Mouse (Mus musculus) neural tube, embryonic 14.5 days (tissue): Measurements from ENCODE around the gene Phb. TPM values are rescaled to one million over a fixed set of nuclear protein-coding genes. Genes with fewer than 3 reads are reported as not detected.

Experiments used
- ATAC-seq: fragments of 200-750 bp; cut with Nextera tagmentation; 2 replicates; pipeline ENCODE4 v1.8.0; 2017; ENCODE audit warnings: low read depth, mild to moderate bottlenecking, moderate TSS enrichment, moderate library complexity
- H3K27ac ChIP-seq: fragments of 300-500 bp; sonication (generic); 2 replicates; pipeline ENCODE4 v1.5.1; 2014; ENCODE audit warnings: low read depth, mild to moderate bottlenecking, control low read depth, low read length, moderate library complexity, mixed read lengths
- H3K27me3 ChIP-seq: fragments of 300-500 bp; sonication (generic); 2 replicates; pipeline ENCODE4 v1.6.1; 2014; ENCODE audit warnings: low read length; ENCODE audit not compliant: control insufficient read depth, insufficient read depth
- H3K36me3 ChIP-seq: fragments of 300-500 bp; sonication (generic); 2 replicates; pipeline ENCODE4 v1.6.1; 2014; ENCODE audit warnings: low read length, mixed read lengths; ENCODE audit not compliant: control insufficient read depth, insufficient read depth
- H3K4me1 ChIP-seq: fragments of 300-500 bp; sonication (generic); 2 replicates; pipeline ENCODE4 v1.6.1; 2014; ENCODE audit warnings: low read length; ENCODE audit not compliant: control insufficient read depth, insufficient read depth
- H3K4me2 ChIP-seq: fragments of 300-500 bp; sonication (generic); 2 replicates; pipeline ENCODE4 v1.6.1; 2014; ENCODE audit warnings: mild to moderate bottlenecking, low read depth, low read length, control low read depth
- H3K4me3 ChIP-seq: fragments of 300-500 bp; sonication (generic); 2 replicates; pipeline ENCODE4 v1.5.1; 2014; ENCODE audit warnings: low read depth, low read length, control low read depth, mixed read lengths
- H3K9ac ChIP-seq: fragments of 300-500 bp; sonication (generic); replicated peaks from 2 replicates; pipeline ENCODE4 v1.6.1; 2014; ENCODE audit warnings: low read depth, mild to moderate bottlenecking, control low read depth, low read length, mixed read lengths
- H3K9me3 ChIP-seq: fragments of 300-500 bp; sonication (generic); 2 replicates; pipeline ENCODE4 v1.6.1; 2016; ENCODE audit warnings: low read length; ENCODE audit not compliant: control insufficient read depth
- WGBS: fragments of 180-500 bp; shearing (Covaris S2); extraction: QIAGEN DNeasy Blood & Tissue Kit; methylation state at CpG from one replicate; pipeline ENCODE4 v1.1.7; 2014; 5-methylcytosine and 5-hydroxymethylcytosine counted together
- polyA plus RNA-seq: library from polyadenylated mRNA; unstranded; fragments of >200 nt; fragmentation: Nextera tagmentation; extraction: Ambion mirVana; gene quantifications from 2 replicates; pipeline ENCODE4 v1.2.1, GENCODE M21; 2014

Gene Phb
- polyA plus RNA-seq, 1 experiment from 2014 or later, result 185 TPM

GRCm38 (mm10) chr11:95728916-95729907 lies 62.5 kb downstream of the Phb start:
- Histone ChIP-seq H3K4me3 (no peak overlapping the region), H3K4me2 (no peak overlapping the region), H3K27me3 (no peaks in the 10 kb centered on the region), H3K9me3 (no peaks in the 10 kb centered on the region), H3K27ac (no peak overlapping the region), H3K9ac (no peak overlapping the region), H3K36me3 (no peaks in the 10 kb centered on the region), H3K4me1 (no peaks in the 10 kb centered on the region)
- ATAC-seq, result no peak
- WGBS, result 87% methylated on average over 12 of the region's 12 CpGs

Other genes starting within 250 kb of the Phb start
- gene Nxph3, start 152.4 kb upstream of the Phb start, polyA plus RNA-seq, result 0.57 and 1.4 TPM in 2 replicates
- 40.8 and 73.9 TPM in 2 replicates for gene Ngfr, start 79.2 kb upstream of the Phb start, polyA plus RNA-seq
- gene Zfp652, start 45.7 kb downstream of the Phb start, polyA plus RNA-seq, result 12.9 and 14.0 TPM in 2 replicates
- gene B130006D01Rik, start 56.6 kb downstream of the Phb start, polyA plus RNA-seq, result 1.4 and 2.5 TPM in 2 replicates
- 0.51 and 0.62 TPM in 2 replicates for gene Phospho1, start 157.5 kb downstream of the Phb start, polyA plus RNA-seq
- gene Gngt2, start 170.3 kb downstream of the Phb start, polyA plus RNA-seq, result 0.95 and 4.9 TPM in 2 replicates
- 0.64 and 2.1 TPM in 2 replicates for gene Abi3, start 175.5 kb downstream of the Phb start, polyA plus RNA-seq
- gene B4galnt2, start 247.9 kb downstream of the Phb start, polyA plus RNA-seq, result not detected in 2 replicates